Mouse (Mus musculus) heart, embryonic 16.5 days (tissue): ENCODE measurements around the gene Klk1b27. TPM values are rescaled to one million over a fixed set of nuclear protein-coding genes. Genes with fewer than 3 reads are reported as not detected.

Experiments
- polyA plus RNA-seq: library from polyadenylated mRNA; unstranded; fragments of >200 nt; fragmentation: Nextera tagmentation; extraction: Ambion mirVana; gene quantifications from 2 replicates; pipeline ENCODE4 v1.2.1, GENCODE M21; 2015

The Klk1b27 gene
- polyA plus RNA-seq, 1 experiment from 2014 or later, result not detected

Other genes with a start within 250 kb of the Klk1b27 start
- 0.12 TPM in 1 of 2 replicates, not detected in the other for gene Klk7, start 241.0 kb upstream of the Klk1b27 start, polyA plus RNA-seq
- gene Klk6, start 227.8 kb upstream of the Klk1b27 start, polyA plus RNA-seq, result not detected in 2 replicates
- gene Klk5, start 210.3 kb upstream of the Klk1b27 start, polyA plus RNA-seq, result not detected in 2 replicates
- 0.11 and 0.15 TPM in 2 replicates for gene Klk4, start 171.1 kb upstream of the Klk1b27 start, polyA plus RNA-seq
- gene Klk15, start 118.5 kb upstream of the Klk1b27 start, polyA plus RNA-seq, result not detected in 2 replicates
- gene Klk1b8, start 101.6 kb upstream of the Klk1b27 start, polyA plus RNA-seq, result not detected in 2 replicates
- gene Klk1b1, start 85.5 kb upstream of the Klk1b27 start, polyA plus RNA-seq, result 0.28 TPM in 1 of 2 replicates, not detected in the other
- not detected in 2 replicates for gene Klk1b9, start 76.2 kb upstream of the Klk1b27 start, polyA plus RNA-seq
- gene Klk1b11, start 56.4 kb upstream of the Klk1b27 start, polyA plus RNA-seq, result 0.17 TPM in 1 of 2 replicates, not detected in the other
- 0.13 TPM in 1 of 2 replicates, not detected in the other for gene Klk1b26, start 40.1 kb upstream of the Klk1b27 start, polyA plus RNA-seq
- gene Klk1b21, start 50.0 kb downstream of the Klk1b27 start, polyA plus RNA-seq, result not detected in 2 replicates
- gene Klk1b22, start 60.4 kb downstream of the Klk1b27 start, polyA plus RNA-seq, result not detected in 2 replicates
- gene Klk1b16, start 84.5 kb downstream of the Klk1b27 start, polyA plus RNA-seq, result not detected in 2 replicates
- gene Klk1b24, start 135.9 kb downstream of the Klk1b27 start, polyA plus RNA-seq, result not detected in 2 replicates
- not detected in 2 replicates for gene Klk1b3, start 145.9 kb downstream of the Klk1b27 start, polyA plus RNA-seq
- gene Klk1b4, start 155.1 kb downstream of the Klk1b27 start, polyA plus RNA-seq, result not detected in 2 replicates
- gene Klk1b5, start 163.7 kb downstream of the Klk1b27 start, polyA plus RNA-seq, result not detected in 2 replicates
- 0.25 TPM in 1 of 2 replicates, not detected in the other for gene Klk1, start 173.1 kb downstream of the Klk1b27 start, polyA plus RNA-seq
- gene Gm36864, start 183.9 kb downstream of the Klk1b27 start, polyA plus RNA-seq, result not detected in 2 replicates
- 0.95 and 1.2 TPM in 2 replicates for gene 1700028J19Rik, start 194.4 kb downstream of the Klk1b27 start, polyA plus RNA-seq
- gene 2410002F23Rik, start 194.4 kb downstream of the Klk1b27 start, polyA plus RNA-seq, result 73.1 and 78.4 TPM in 2 replicates
- not detected in 2 replicates for gene Acp4, start 205.1 kb downstream of the Klk1b27 start, polyA plus RNA-seq
- gene Gm15517, start 209.2 kb downstream of the Klk1b27 start, polyA plus RNA-seq, result not detected in 2 replicates